Comparison of ENCODE assay signal across 25 mouse cellular contexts in genomic region chr11:70387436-70387835, GRCm38 (mm10). TPM values are rescaled to one million over a fixed set of nuclear protein-coding genes. Genes with fewer than 3 reads are reported as not detected.
"Had no signal": no experiment of that assay in that cellular context is flagged by ENCODE, and none has a peak within 500 bp of the region (broad histone marks: within the 10 kb centered on the region; RNA-seq: fewer than 3 reads in every experiment).

No protein-coding gene starts in this region.

- ATAC-seq: intestine, postnatal 0 days; liver, embryonic 12.5 days; midbrain, embryonic 15.5 days had no signal

- H3K9ac ChIP-seq: limb, embryonic 12.5 days; limb, embryonic 15.5 days; liver, embryonic 12.5 days; liver, embryonic 15.5 days; midbrain, embryonic 12.5 days; midbrain, embryonic 15.5 days; neural tube, embryonic 12.5 days; neural tube, embryonic 15.5 days; stomach, embryonic 15.5 days had no signal

- H3K4me3 ChIP-seq: left cerebral cortex, adult 2 months; limb, embryonic 12.5 days; limb, embryonic 15.5 days; liver, embryonic 12.5 days; liver, embryonic 15.5 days; midbrain, embryonic 12.5 days; midbrain, embryonic 15.5 days; neural tube, embryonic 12.5 days; neural tube, embryonic 15.5 days; stomach, embryonic 15.5 days had no signal

- H3K27ac ChIP-seq: left cerebral cortex, adult 2 months; limb, embryonic 12.5 days; limb, embryonic 15.5 days; liver, embryonic 12.5 days; liver, embryonic 15.5 days; macrophage; midbrain, embryonic 12.5 days; midbrain, embryonic 15.5 days; neural tube, embryonic 12.5 days; neural tube, embryonic 15.5 days; stomach, embryonic 15.5 days had no signal

- DNase-seq: kidney, adult 9 months; kidney, postnatal 36 days; layer of hippocampus, postnatal 36 days; left cerebral cortex, postnatal 4 days; lung, adult 2 months; lung, postnatal 14 days; right cerebral cortex, postnatal 25 days; spleen, adult 18-20 months; thymus, adult 18-20 months; thymus, postnatal 14 days; thymus, postnatal 4 days had no signal

- H3K4me2 ChIP-seq: limb, embryonic 12.5 days; limb, embryonic 15.5 days; liver, embryonic 12.5 days; liver, embryonic 15.5 days; midbrain, embryonic 12.5 days; midbrain, embryonic 15.5 days; neural tube, embryonic 12.5 days; neural tube, embryonic 15.5 days; stomach, embryonic 15.5 days had no signal

- H3K4me1 ChIP-seq: limb, embryonic 12.5 days; limb, embryonic 15.5 days; liver, embryonic 12.5 days; liver, embryonic 15.5 days; midbrain, embryonic 12.5 days; midbrain, embryonic 15.5 days; neural tube, embryonic 12.5 days; neural tube, embryonic 15.5 days; stomach, embryonic 15.5 days had no signal

- H3K9me3 ChIP-seq: limb, embryonic 12.5 days; limb, embryonic 15.5 days; liver, embryonic 12.5 days; liver, embryonic 15.5 days; midbrain, embryonic 12.5 days; midbrain, embryonic 15.5 days; neural tube, embryonic 12.5 days; neural tube, embryonic 15.5 days; stomach, embryonic 15.5 days had no signal

- H3K27me3 ChIP-seq: limb, embryonic 12.5 days; limb, embryonic 15.5 days; liver, embryonic 12.5 days; liver, embryonic 15.5 days; midbrain, embryonic 12.5 days; midbrain, embryonic 15.5 days; neural tube, embryonic 12.5 days; neural tube, embryonic 15.5 days; stomach, embryonic 15.5 days had no signal

RNA-seq across cellular contexts. Expression of gene Alox15, which starts 35.6 kb away (rescaled TPM):
- total RNA-seq: layer of hippocampus, postnatal 10 days; layer of hippocampus, postnatal 36 days; left cerebral cortex, adult 2 months; left cerebral cortex, postnatal 10 days; left cerebral cortex, postnatal 4 days had no signal
- polyA plus RNA-seq: macrophage; neural tube, embryonic 15.5 days had no signal
